Mouse (Mus musculus) frontal cortex, postnatal 14 days (tissue): ENCODE results near the gene Fkbp8.
"Not testable (repeated sequence)": the region's sequence is repeated elsewhere in the genome, so short reads cannot be mapped to it uniquely, and the experiment has no call there.

ENCODE experiments used
- DNase-seq, 2 experiments: peaks; one replicate each; pipeline ENCODE4 v3.0.0; 2022; ENCODE audit warnings: low spot score in 2 of 2

Fkbp8 gene

DNA sequence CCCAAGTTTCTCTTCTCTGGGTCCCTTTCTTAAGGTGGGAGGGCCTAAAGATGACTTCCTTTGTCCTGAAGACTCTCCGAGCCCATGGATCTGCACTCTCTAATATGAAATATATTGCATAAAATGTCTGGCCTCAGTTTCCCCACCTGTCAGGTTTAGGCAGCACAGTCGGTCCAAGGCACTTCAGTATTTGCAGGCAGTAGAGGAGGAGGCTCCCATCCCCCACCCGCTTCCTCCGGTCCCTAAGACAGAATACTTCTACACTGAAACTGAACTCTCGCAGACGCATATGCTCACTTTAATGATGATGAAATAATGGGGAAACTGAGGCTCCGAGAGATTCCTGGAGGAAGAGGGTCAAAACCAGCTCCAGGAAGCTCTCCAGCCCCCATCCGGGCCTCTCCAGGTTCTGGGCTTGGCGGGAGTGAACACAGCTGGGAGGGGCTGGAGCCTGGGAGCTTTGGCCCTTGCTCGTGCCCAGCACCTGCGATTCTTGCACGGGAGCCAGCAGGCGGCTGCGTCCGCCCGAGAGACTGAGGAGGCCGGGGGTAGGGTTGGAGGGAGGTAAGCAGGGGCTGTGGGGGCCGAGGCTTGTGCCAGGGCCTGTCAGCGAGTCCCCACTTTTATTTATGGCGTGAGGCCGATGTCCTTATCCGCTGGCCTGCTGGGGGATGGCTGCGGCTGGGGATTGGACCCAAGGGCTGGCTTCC lies 25.5 kb upstream of the Fkbp8 start:
- DNase-seq: no peak

DNA sequence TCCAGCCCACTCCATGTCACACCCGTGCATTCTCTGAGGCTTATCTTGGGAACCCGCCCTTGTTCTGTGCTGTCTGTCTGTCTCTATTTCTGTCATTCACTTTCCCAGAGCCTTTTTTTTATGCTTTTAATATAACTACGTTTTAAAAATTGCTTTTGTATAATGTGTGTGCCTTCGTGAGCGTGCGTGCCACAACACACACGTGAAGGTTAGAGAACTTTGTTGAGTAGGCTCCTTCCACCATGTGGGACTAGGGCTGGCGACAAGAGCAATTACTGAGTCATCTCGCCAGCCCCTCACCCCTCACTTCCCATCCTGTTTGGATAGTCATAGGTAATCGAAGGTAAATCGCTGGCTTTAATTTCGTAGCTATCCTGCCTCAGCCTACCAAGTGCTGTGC lies 25.0 kb upstream of the Fkbp8 start:
- no peak for DNase-seq

DNA sequence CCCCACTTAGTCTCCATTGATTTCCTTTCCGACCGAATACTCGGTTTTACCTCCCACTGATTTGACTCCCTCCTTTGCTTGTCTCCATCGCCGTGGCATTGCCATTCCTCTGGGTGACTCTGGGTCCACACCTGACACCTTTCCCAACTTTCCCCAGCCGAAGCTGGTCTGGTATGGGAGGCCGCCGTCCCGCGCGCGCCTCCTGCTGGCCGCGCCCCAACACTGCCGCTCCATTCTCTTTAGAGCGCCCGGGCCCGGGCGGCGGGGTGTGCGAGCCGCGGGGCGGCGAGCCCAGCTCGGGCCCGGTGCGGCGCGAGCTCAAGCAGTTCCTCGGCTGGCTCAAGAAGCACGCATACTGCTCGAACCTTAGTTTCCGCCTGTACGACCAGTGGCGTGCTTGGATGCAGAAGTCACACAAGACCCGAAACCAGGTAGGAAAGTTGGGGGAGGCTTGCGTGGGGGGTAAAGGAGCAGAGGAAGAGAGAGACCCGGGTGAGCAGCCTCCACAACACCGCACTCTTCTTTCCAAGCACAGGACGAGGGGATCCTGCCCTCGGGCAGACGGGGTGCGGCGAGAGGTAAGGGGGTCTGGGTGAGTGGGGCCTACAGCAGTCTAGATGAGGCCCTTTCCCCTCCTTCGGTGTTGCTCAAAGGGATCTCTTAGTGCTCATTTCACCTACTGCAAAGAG lies 24.3 kb upstream of the Fkbp8 start:
- no peak for DNase-seq

DNA sequence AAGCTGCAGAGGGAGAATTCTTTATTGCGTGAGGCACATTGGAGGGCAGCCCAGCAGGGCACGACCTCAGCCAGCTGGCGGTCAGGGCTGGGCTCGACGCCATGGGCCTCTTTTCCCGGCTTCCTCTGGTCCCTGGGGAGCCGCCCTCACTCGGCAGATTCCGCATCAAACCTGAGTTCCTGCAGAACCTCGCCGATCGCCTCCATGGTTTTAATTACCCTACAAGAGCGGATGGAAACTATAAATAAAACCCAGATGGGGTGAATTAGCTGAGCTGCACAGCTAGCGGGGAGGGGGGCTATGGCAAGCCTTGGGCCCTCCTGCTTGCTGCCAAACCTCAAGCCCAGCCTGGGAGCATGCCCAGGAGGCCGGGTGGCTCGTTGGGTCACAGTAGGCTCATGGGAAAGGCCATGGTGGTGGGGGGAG lies 23.2 kb upstream of the Fkbp8 start:
- DNase-seq: peak in 1 of 2 experiments; percentile 45

DNA sequence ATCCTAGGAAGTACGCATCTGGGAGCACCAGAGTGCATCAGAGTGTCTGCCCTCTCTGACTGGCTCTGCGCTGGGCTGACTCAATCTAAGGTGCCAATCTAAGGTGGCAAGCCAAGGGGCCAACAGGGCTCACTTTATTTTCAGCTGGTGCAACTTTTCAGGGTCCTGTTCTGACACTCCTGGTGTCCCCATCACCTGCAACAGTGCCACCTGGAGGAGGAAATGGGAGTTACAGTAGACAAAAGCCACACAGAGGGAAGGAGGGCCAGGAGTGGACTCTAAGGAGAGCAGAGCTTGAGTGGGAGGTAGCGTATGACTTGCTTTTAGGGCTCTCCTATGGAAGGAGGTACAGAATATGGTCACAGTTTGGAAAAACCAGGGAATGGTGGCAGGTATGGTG lies 22.7 kb upstream of the Fkbp8 start:
- DNase-seq: peak in 1 of 2 experiments; percentile 74

DNA sequence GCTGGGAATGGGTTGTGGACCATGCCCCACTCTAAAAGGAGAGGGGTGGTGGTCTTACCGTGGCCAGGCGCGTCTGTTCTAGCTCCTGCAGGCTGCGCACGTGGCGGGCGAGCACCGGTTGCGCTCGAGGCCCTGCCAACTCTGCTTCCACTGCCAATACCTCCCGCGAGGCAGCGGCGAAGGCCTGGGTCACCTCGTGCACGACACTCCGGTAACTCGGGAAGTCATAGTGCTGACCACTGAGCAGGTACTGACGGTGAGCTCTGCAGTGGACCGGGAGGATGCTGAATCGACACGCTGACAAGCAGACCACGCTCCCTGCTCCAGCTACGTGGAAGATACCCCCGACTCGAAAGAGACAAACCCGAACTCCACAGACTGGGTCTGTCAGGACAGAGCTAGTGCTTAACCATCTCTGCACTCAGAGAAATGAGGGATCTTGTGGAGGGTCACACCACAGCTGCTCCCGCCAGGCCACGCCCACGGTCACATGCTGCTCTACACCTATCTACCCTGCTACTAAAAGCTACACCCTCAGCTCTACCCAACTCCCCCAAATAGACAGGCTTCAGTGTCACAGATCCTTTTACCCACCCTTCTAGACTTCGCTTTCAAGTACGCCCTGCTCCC lies 21.7 kb upstream of the Fkbp8 start:
- DNase-seq: no peak

DNA sequence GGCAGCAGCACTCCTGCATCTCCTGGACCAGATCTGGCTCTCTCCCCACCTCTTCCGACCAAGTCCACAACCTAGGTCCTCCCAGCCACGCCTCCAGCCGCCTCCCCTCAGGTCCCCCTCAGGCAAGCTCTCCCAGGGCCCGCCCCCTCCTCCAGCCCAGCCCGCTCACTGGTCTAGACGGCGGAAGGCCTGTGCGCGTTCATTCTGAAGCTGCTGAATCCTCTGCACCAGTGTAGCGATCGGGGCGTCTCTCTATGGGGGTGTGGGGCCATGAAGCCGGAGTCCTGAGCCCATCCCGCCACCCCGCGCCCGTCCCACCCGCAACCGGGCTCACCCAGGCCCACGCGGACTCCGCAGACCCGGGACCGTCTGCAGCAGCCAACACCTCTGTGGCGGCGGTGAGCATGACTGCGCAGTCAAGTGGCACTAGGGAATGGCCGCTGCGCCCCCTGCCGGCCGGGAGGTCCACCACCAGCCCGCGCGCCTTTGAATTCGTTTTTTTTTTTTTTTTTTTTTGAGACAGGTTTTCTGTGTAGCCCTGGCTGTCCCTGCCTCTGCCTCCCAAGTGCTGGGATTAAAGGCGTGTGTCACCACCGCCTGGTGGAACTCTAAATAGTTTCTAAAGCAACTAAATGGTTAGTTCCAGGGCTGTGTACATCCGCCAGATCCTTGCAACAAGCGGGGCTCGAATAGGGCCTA lies 21.0 kb upstream of the Fkbp8 start, which contains the start of gene Rex1bd:
Gene Rex1bd (minus strand): TSS at position 425 of the 699 bp plus-strand sequence.
- peak; percentile 84 to 87 for DNase-seq

DNA sequence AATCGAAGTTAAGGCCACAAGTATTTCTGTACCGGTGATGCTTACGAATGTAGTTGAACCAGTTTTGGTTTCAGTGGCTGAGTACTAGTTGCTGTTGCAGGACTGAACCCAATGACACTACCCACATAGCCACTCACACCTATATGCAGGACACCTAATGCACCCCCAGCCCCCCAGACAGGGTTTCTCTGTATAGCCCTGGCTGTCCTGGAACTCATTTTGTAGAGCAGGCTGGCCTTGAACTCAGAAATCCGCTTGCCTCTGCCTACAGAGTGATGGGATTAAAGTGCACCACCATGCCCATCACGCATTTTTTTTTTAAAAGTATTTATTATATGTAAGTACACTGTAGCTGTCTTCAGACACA lies 20.5 kb upstream of the Fkbp8 start:
- DNase-seq: no peak

DNA sequence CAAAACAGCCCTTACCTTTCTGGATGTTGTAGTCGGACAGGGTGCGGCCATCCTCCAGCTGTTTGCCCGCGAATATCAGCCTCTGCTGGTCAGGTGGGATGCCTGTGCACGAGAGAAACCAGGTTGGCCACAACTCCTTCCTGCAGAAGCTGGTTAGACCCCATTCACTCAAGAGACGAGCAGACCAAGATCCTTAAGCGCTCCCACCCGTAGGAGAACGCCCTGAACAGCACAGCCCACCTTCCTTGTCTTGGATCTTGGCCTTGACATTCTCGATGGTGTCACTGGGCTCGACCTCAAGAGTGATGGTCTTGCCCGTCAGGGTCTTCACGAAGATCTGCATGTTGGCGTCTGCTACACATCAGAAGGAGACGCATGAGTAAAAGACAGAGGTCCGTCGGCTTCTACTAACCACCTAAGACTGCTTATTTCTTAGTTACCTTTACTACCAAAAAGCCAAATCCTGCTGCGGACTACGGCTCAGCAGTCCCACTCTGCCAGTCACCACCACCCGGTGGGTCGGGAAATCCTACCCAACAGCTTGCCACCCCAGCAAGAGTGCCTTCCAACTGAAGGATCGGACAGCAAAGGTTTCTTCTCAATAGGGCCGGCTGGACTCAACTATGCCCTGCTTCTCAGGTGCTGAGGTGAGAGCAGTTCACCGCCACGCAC lies 18.1 kb upstream of the Fkbp8 start:
- DNase-seq: no peak

DNA sequence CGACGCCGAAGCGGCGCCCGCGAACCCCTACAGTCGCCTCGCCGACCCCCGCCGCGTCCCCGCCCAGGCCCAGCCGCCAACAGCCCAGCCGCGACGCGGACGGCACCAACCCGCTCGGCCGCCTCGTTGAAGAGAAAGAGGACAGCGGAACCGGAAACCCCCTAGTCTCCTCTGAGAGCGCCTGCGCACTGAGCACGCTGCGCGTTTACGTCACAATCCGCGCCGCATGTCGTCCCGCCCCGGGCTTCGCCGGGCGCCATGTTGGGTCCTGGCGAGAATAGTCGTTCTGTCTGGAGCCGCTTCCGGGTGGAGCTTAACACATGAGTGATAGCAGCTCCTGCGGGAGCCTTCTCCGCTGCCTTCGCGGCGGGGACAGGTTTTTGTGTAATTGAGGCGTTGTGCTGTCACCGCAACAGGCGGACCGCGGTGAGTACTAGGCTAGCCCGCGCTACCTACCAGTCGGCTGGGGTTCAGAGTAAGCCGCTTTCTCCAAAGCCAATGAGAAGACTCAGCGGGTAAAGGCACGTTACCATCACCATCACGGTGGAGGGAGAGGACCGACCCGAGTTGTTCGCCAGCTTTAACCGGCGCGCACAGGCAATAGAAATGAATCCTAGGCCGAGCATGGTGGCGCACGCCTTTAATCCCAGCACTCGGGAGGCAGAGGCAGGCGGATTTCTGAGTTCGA lies 17.2 kb upstream of the Fkbp8 start, which contains the start of gene Uba52:
Gene Uba52 (minus strand): TSS at position 574 of the 688 bp plus-strand sequence.
- peak; percentile 95 to 97 for DNase-seq

DNA sequence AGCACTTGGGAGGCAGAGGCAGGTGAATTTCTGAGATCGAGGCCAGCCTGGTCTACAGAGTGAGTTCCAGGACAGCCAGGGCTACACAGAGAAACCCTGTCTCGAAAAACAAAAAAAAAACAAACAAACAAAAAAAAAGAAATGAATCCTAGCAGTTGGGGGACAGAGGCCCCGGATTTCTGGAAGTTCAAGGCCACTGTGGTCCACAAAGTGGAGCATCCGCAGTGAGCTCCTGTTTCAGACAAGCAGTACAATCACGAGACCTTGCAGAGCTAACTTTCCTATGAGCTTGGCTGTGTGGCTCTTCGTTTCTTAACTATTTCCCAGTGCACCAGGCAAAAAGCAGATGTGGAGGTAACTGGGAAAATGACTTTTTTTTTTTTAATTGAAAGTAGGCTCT lies 16.4 kb upstream of the Fkbp8 start:
- not testable (repeated sequence) for DNase-seq

DNA sequence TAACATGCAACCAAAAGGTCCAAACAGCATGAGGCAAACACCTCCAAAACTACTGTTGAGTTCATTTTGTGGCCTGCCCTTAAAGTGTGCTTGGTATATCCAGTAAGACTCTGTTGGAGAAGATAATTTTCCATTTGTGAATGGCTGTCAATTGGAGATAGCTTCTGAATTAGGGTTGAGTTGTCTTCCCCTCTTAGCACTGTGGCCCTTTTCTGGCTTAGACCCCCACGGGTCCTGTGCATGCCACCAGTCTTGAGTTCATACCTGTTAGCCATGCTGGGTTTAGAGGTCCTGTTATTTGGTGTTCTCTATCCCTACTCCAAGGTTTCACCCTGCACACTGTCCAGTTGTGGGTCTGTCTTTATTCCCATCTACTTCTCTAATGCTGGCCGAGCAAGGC lies 15.8 kb upstream of the Fkbp8 start:
- DNase-seq: no peak

DNA sequence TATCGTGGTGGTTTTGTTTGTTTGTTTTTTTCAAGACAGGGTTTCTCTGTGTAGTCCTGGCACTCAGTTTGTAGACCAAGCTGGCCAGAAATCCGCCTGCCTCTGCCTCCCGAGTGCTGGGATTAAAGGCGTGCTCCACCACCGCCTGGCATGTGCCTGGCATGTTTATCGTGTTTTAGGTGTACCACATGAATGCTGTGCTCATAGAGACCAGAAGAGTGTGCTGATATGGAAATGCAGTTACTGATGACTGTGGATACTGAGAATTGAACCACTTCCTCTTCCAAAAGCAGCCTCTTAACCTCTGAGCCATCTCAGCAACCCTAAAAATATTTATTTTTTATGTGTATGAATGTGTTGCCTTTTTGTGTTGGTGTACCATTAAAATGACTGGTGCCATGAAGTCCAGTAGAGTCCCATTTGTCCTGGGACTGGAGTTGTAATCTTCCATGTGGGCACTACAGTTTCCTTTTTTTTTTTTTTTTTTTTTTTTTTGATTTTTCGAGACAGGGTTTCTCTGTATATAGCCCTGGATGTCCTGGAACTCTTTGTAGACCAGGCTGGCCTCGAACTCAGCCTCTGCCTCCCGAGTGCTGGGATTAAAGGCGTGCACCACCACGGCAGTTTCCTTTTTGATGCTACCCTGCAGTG lies 15.1 kb upstream of the Fkbp8 start:
- DNase-seq: no peak

DNA sequence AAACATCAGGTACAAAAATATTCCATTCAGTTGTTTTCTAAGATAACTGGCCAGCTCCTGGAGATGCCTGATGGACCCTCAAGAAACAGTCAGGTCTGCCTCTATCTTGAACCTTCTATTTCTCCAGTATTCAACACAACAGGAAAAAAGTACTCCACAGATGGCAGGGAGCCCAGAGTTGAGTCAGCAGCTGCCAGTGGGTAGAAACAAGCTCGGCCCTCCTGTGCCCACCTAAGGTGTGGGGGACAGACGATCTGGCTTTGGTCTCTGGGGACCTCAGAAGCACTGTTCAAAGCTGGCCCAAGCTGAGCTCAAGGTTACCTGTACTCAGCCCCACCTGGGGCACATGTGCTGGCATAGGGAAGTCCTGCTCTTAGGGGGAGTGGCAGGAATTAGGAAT lies 14.1 kb upstream of the Fkbp8 start:
- DNase-seq: no peak

DNA sequence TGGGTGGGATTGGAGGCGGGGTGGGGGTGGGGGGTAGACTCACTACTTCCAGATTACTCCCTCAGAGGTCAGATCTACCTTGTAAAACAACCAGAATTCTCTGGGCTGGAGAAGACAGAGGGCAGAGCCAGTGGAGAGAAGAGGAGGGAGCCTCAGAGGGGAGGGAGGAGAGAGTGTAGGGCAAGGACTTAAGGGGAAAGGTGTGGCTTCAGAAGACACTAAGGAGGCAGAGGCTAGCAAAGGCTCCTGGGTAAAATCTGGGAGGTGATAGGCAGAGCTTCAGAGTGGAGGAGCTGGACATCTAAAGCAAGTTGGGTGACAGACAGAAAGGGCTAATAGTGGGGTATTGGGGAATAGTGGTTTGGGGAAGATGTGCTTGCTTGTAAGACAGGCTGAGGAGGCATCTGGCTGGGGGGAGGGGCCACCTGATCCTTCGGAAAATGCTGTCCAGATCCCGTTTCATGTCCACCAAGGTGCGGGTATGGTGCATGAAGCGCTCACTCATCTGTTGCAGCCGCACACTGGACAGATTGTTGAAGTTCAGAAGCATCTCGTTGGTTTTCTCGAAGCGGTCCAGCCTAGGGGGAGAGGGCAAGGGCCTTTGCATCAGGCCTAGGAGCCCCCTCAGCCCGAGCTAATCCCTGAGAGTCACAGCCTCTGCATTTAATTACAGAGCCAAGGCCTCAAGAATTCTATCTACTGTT lies 9.4 kb upstream of the Fkbp8 start:
- no peak for DNase-seq

DNA sequence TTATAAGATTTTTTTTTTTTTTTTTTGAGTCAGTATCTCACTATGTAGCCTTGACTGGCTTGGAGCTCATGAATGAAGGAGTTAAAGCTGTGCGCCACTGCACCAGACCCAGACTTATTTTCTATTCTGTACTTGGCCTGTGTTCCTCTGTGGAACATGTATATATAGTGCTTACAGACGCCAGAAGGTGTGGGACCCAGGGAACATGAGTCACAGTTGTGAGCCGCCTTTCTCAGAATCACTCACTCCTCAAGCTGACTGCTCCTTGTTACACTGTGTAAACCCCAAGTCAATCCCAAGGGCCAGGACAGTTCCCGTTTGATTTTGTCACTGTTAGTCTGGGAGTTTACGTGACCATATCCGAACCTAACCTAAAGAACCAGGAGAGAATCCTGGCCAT lies 8.5 kb upstream of the Fkbp8 start:
- DNase-seq: no peak

DNA sequence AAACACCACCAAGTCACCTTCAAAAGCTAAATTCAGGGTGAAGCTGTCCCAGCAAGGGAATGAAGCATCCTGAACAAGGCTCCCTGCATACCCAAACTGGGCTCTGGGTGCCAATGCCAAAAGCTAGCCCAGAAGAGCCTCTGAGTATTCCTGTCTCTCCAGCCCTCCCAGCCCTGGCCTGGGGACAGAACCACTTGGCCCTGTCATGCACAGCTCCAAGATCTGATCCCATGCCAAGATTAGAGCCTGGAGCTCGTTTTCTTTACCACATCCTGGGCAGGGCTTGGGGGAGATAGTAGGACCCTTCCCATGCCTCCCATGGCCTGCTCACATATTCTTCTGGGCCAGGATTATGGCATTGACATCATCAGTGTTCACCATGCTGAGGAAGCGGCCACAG lies 7.9 kb upstream of the Fkbp8 start:
- DNase-seq: no peak

DNA sequence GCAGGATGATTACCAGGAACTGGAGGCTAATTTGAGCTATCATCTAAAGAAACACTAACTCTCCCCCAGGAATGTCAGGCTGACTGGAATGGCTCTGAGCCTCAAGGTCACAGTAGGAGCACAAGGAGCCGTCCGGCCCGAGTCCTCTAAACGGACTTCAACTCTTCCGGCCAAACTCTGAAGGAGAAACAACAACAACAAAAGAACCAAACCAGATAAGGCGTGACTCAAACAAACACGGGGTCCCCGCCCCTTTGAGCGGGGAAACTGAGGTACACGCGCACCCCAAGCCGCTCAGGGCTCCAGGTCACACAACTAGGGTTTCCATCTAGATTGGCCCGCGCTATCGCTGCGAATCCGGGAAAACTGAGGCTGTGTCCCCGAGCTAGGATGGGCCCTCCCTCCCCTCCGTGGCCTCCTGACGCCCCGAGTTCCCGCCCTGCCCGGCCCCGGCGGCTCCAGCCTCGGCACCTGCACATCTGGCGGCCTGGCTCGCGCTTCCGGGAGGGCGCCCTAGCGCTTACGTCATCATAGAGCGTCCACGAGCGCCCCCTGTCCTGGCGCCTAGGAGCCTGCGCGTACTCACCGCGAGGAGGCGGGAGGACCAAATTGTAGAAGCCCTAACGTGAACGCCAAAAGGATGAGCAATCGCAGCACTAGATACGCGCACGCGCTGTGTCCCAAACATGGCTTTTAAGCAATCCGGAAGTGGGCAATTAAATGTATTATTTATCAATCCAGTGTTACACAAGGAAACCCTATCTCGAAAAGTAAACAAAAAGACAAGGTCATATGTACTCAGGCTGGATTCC lies 4.7 kb upstream of the Fkbp8 start:
- peak; percentile 92 to 93 for DNase-seq

DNA sequence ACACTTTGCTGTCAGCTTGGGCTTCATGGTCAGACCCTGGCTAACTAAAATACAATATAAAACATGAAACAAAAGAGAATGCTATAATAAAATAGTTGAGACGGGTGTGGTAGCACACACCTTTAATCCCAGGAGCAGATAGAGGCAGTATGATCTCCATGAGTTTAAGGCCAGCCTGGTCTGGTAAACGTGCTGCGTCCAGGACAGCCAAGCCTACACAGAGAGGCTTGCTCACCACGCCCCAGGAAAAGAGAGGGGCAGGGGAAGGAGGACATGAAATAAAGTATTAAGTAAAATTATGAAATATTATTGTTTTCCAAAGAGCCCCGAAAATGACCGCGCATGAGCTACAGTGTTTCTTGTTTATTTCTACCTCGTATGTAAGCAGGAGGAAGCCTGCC lies 413 bp upstream of the Fkbp8 start:
- no peak for DNase-seq
